Mouse (Mus musculus): ENCODE measurements around the gene Fance. TPM values are rescaled to one million over a fixed set of nuclear protein-coding genes. Genes with fewer than 3 reads are reported as not detected.
"Not testable (repeated sequence)": the region's sequence is repeated elsewhere in the genome, so short reads cannot be mapped to it uniquely, and the experiment has no call there.

The Fance gene
- polyA plus RNA-seq, 1 experiment from 2014 or later, result 22.6 TPM

- Histone ChIP-seq H3K4me2 (peak overlapping the region; percentile 89), H3K9ac (peak overlapping the region; percentile 93), H3K4me1 (peaks cover 22% of the 10 kb centered on the region), H3K27me3 (no peaks in the 10 kb centered on the region), H3K36me3 (ENCODE audit: poor library complexity, severe bottlenecking) (peaks cover 30% of the 10 kb centered on the region), H3K9me3 (replicated peaks) (no peaks in the 10 kb centered on the region), H3K27ac (peak overlapping the region; percentile 85), H3K4me3 (peak overlapping the region; percentile 85)
- WGBS, result 5% methylated on average over 11 of the region's 11 CpGs
- peak; percentile 43; the same call in 1 of the 2 replicates for ATAC-seq
Measured at GRCm38 (mm10) chr17:28313880-28314225, 534 bp downstream of the Fance start.

- no peak overlapping the region for H3K4me2 ChIP-seq
- H3K9me3 ChIP-seq (replicated peaks), result no peaks in the 10 kb centered on the region
- H3K36me3 ChIP-seq (ENCODE audit: poor library complexity, severe bottlenecking), result peaks cover 35% of the 10 kb centered on the region
- 88% methylated on average over 20 of the region's 20 CpGs for WGBS
- peak overlapping the region; percentile 8; the same call in 1 of the 2 replicates for H3K9ac ChIP-seq
- H3K27me3 ChIP-seq, result no peaks in the 10 kb centered on the region
- peaks cover 22% of the 10 kb centered on the region for H3K4me1 ChIP-seq
- no peak overlapping the region for H3K4me3 ChIP-seq
- ATAC-seq, result no peak
- H3K27ac ChIP-seq, result no peak overlapping the region
Measured at GRCm38 (mm10) chr17:28315611-28316160, 2.4 kb downstream of the Fance start.

- Histone ChIP-seq H3K4me3 (no peak overlapping the region), H3K9me3 (replicated peaks) (no peaks in the 10 kb centered on the region), H3K27ac (no peak overlapping the region), H3K9ac (no peak overlapping the region), H3K27me3 (no peaks in the 10 kb centered on the region), H3K4me2 (no peak overlapping the region), H3K4me1 (peaks cover 22% of the 10 kb centered on the region), H3K36me3 (ENCODE audit: poor library complexity, severe bottlenecking) (peaks cover 42% of the 10 kb centered on the region)
- WGBS, result 87% methylated on average over 9 of the region's 9 CpGs
- no peak for ATAC-seq
Measured at GRCm38 (mm10) chr17:28316476-28316875, 3.2 kb downstream of the Fance start.

- Histone ChIP-seq H3K4me2 (no peak overlapping the region), H3K4me3 (no peak overlapping the region), H3K4me1 (peaks cover 22% of the 10 kb centered on the region), H3K9me3 (replicated peaks) (no peaks in the 10 kb centered on the region), H3K27ac (no peak overlapping the region), H3K9ac (no peak overlapping the region), H3K36me3 (ENCODE audit: poor library complexity, severe bottlenecking) (peaks cover 48% of the 10 kb centered on the region), H3K27me3 (no peaks in the 10 kb centered on the region)
- ATAC-seq, result no peak
- WGBS, result 53% methylated on average over 8 of the region's 8 CpGs
Measured at GRCm38 (mm10) chr17:28317091-28317490, 3.8 kb downstream of the Fance start.

- no peak for ATAC-seq
- WGBS, result 86% methylated on average over 9 of the region's 9 CpGs
- no peaks in the 10 kb centered on the region for H3K9me3 ChIP-seq (replicated peaks)
- H3K4me2 ChIP-seq, result no peak overlapping the region
- no peak overlapping the region for H3K4me3 ChIP-seq
- no peak overlapping the region for H3K9ac ChIP-seq
- peaks cover 54% of the 10 kb centered on the region for H3K36me3 ChIP-seq (ENCODE audit: poor library complexity, severe bottlenecking)
- H3K4me1 ChIP-seq, result peaks cover 18% of the 10 kb centered on the region
- no peak overlapping the region for H3K27ac ChIP-seq
- H3K27me3 ChIP-seq, result no peaks in the 10 kb centered on the region
Measured at GRCm38 (mm10) chr17:28317725-28318124, 4.4 kb downstream of the Fance start.

GRCm38 (mm10) chr17:28321700-28322099 is 8.4 kb downstream of the Fance start:
- Histone ChIP-seq H3K27me3 (no peaks in the 10 kb centered on the region), H3K4me3 (no peak overlapping the region), H3K9ac (no peak overlapping the region), H3K4me2 (no peak overlapping the region), H3K4me1 (no peaks in the 10 kb centered on the region), H3K36me3 (ENCODE audit: poor library complexity, severe bottlenecking) (peaks cover 63% of the 10 kb centered on the region), H3K27ac (no peak overlapping the region), H3K9me3 (replicated peaks) (no peaks in the 10 kb centered on the region)
- WGBS, result 95% methylated on average over 4 of the region's 4 CpGs
- no peak for ATAC-seq

- Histone ChIP-seq H3K27ac (no peak overlapping the region; the same call in 1 of the 2 replicates), H3K9ac (no peak overlapping the region), H3K36me3 (ENCODE audit: poor library complexity, severe bottlenecking) (peaks cover 43% of the 10 kb centered on the region), H3K27me3 (no peaks in the 10 kb centered on the region), H3K4me1 (peaks cover 8% of the 10 kb centered on the region), H3K9me3 (replicated peaks) (no peaks in the 10 kb centered on the region), H3K4me2 (no peak overlapping the region), H3K4me3 (no peak overlapping the region)
- WGBS, result 94% methylated on average over 8 of the region's 8 CpGs
- no peak for ATAC-seq
Measured at GRCm38 (mm10) chr17:28323786-28324185, 10.5 kb downstream of the Fance start.

GRCm38 (mm10) chr17:28324416-28324815 is 11.1 kb downstream of the Fance start:
- not testable (repeated sequence) for H3K4me3 ChIP-seq; ATAC-seq; H3K27me3 ChIP-seq; H3K4me2 ChIP-seq; H3K9ac ChIP-seq; H3K9me3 ChIP-seq (replicated peaks); H3K27ac ChIP-seq
- peaks cover 42% of the 10 kb centered on the region for H3K36me3 ChIP-seq (ENCODE audit: poor library complexity, severe bottlenecking)
- WGBS, result 94% methylated on average over 7 of the region's 7 CpGs
- peaks cover 13% of the 10 kb centered on the region for H3K4me1 ChIP-seq

- no peak overlapping the region for H3K9ac ChIP-seq
- no peak for ATAC-seq
- no peaks in the 10 kb centered on the region for H3K27me3 ChIP-seq
- H3K36me3 ChIP-seq (ENCODE audit: poor library complexity, severe bottlenecking), result peaks cover 52% of the 10 kb centered on the region
- H3K4me3 ChIP-seq, result no peak overlapping the region
- 97% methylated on average over 7 of the region's 8 CpGs for WGBS
- no peaks in the 10 kb centered on the region for H3K9me3 ChIP-seq (replicated peaks)
- H3K27ac ChIP-seq, result no peak overlapping the region
- H3K4me2 ChIP-seq, result no peak overlapping the region
- H3K4me1 ChIP-seq, result peaks cover 22% of the 10 kb centered on the region
Measured at GRCm38 (mm10) chr17:28325751-28326150, 12.4 kb downstream of the Fance start.

- no peak overlapping the region for H3K27ac ChIP-seq
- no peaks in the 10 kb centered on the region for H3K27me3 ChIP-seq
- 0 out of 2 replicates have a peak overlapping the region, but pooled peaks have one; percentile 99 for H3K9ac ChIP-seq
- no peak overlapping the region for H3K4me3 ChIP-seq
- H3K4me1 ChIP-seq, result peaks cover 29% of the 10 kb centered on the region
- no peak overlapping the region for H3K4me2 ChIP-seq
- 85% methylated on average over 3 of the region's 3 CpGs for WGBS
- H3K36me3 ChIP-seq (ENCODE audit: poor library complexity, severe bottlenecking), result peaks cover 52% of the 10 kb centered on the region
- no peaks in the 10 kb centered on the region for H3K9me3 ChIP-seq (replicated peaks)
- ATAC-seq, result no peak
Measured at GRCm38 (mm10) chr17:28326951-28327350, 13.6 kb downstream of the Fance start.

GRCm38 (mm10) chr17:28327673-28328325 is 14.5 kb downstream of the Fance start:
- Histone ChIP-seq H3K36me3 (ENCODE audit: poor library complexity, severe bottlenecking) (peaks cover 52% of the 10 kb centered on the region), H3K27me3 (no peaks in the 10 kb centered on the region), H3K4me3 (peak overlapping the region; percentile 86), H3K4me1 (peaks cover 29% of the 10 kb centered on the region), H3K9me3 (replicated peaks) (no peaks in the 10 kb centered on the region), H3K4me2 (peak overlapping the region; percentile 98), H3K27ac (peak overlapping the region; percentile 95), H3K9ac (peak overlapping the region; percentile 99)
- 11% methylated on average over 22 of the region's 22 CpGs for WGBS
- ATAC-seq, result peak; percentile 50

- WGBS, result under 1% methylated on average over 66 of the region's 67 CpGs
Measured at GRCm38 (mm10) chr17:28328366-28328928, 15.1 kb downstream of the Fance start, which contains the start of gene Rpl10a. Gene Rpl10a, plus strand, starts transcription at chr17:28328471.

More at GRCm38 (mm10) chr17:28328366-28328928, 15.1 kb downstream of the Fance start, which contains the start of gene Rpl10a:
- Histone ChIP-seq H3K27ac (peak within 1 kb of the TSS; percentile 95), H3K9me3 (replicated peaks) (no peaks in the 10 kb centered on the region), H3K27me3 (no peaks in the 10 kb centered on the region), H3K9ac (peak within 1 kb of the TSS; percentile 99), H3K36me3 (ENCODE audit: poor library complexity, severe bottlenecking) (peaks cover 56% of the 10 kb centered on the region), H3K4me2 (peak within 1 kb of the TSS; percentile 98), H3K4me1 (peaks cover 34% of the 10 kb centered on the region), H3K4me3 (peak within 1 kb of the TSS; percentile 86)
- ATAC-seq, result peak; percentile 91
